Mouse (Mus musculus) layer of hippocampus, postnatal 10 days (tissue): ENCODE results near the gene Chrd. TPM values are rescaled to one million over a fixed set of nuclear protein-coding genes. Genes with fewer than 3 reads are reported as not detected.

Experiments used
- DNase-seq, 2 experiments: peaks; one replicate each; pipeline ENCODE4 v3.0.0; 2021; ENCODE audit warnings: low spot score in 2 of 2
- long read RNA-seq: library from polyadenylated mRNA; stranded (forward); transcript quantifications from one replicate; pipeline ENCODE4 v2.0.0, GENCODE M21; 2023
- total RNA-seq, 2 experiments: library from RNA; stranded (reverse); gene quantifications; 2 replicates each; pipeline ENCODE4 v1.2.3; 2021

The Chrd gene
- 10 to 100 TPM; 25.1 TPM for total RNA-seq
- long read RNA-seq, partial matches to known transcripts, result 2 of 10 reads
- long read RNA-seq, other reads (novel, unspliced or antisense), result 7 of 10 reads

- DNase-seq, result peak; percentile 66 to 75
Observed at GRCm38 (mm10) chr16:20732925-20733730, at the start of gene Chrd. Gene Chrd (plus strand): TSS chr16:20733127.

- no peak for DNase-seq
Observed at GRCm38 (mm10) chr16:20690774-20691173, 42.2 kb upstream of the Chrd start.

GRCm38 (mm10) chr16:20691617-20692016 is 41.3 kb upstream of the Chrd start:
- DNase-seq, result no peak

- peak in 1 of 2 experiments; percentile 22 for DNase-seq
Observed at GRCm38 (mm10) chr16:20692241-20692965, 40.5 kb upstream of the Chrd start.

- peak; percentile 94 to 95 for DNase-seq
Observed at GRCm38 (mm10) chr16:20693111-20693701, 39.7 kb upstream of the Chrd start, which contains the start of gene Fam131a. Gene Fam131a (plus strand): TSS chr16:20693241.

- DNase-seq, result peak; percentile 57 to 72
Observed at GRCm38 (mm10) chr16:20694781-20695180, 38.1 kb upstream of the Chrd start.

- peak; percentile 99 for DNase-seq
Observed at GRCm38 (mm10) chr16:20695622-20696323, 37.2 kb upstream of the Chrd start.

GRCm38 (mm10) chr16:20699266-20699665 is 33.7 kb upstream of the Chrd start:
- no peak for DNase-seq

- peak; percentile 15 to 35 for DNase-seq
Observed at GRCm38 (mm10) chr16:20700036-20700435, 32.9 kb upstream of the Chrd start.

GRCm38 (mm10) chr16:20701316-20701715 is 31.6 kb upstream of the Chrd start:
- no peak for DNase-seq

GRCm38 (mm10) chr16:20701729-20702521 is 31.0 kb upstream of the Chrd start:
- DNase-seq, result peak in 1 of 2 experiments; percentile 26

GRCm38 (mm10) chr16:20702522-20702893 is 30.4 kb upstream of the Chrd start:
- DNase-seq, result peak; percentile 85 to 86

- peak in 1 of 2 experiments; percentile 24 for DNase-seq
Observed at GRCm38 (mm10) chr16:20703071-20703470, 29.9 kb upstream of the Chrd start.

- DNase-seq, result peak in 1 of 2 experiments; percentile 11
Observed at GRCm38 (mm10) chr16:20703699-20704400, 29.1 kb upstream of the Chrd start.

GRCm38 (mm10) chr16:20705786-20706185 is 27.1 kb upstream of the Chrd start:
- peak in 1 of 2 experiments; percentile 12 for DNase-seq

- peak; percentile 31 to 60 for DNase-seq
Observed at GRCm38 (mm10) chr16:20706407-20707055, 26.4 kb upstream of the Chrd start.

GRCm38 (mm10) chr16:20708220-20708938 is 24.5 kb upstream of the Chrd start:
- no peak for DNase-seq
